Mouse (Mus musculus) kidney, embryonic 15.5 days (tissue): ENCODE measurements at regions not wholly inside any gene's neighbourhood (a gene's known extent, or its start where the extent isn't known, plus 50 kb on each side); places are given as distances from the start of the nearest gene placed in this dataset.
A peak's percentile ranks its signal among the peaks of the same experiment; 100 is the strongest.

Experiments used
- ATAC-seq: fragments of 200-750 bp; cut with Nextera tagmentation; replicated peaks from 2 replicates; pipeline ENCODE4 v1.8.0; 2017; ENCODE audit warnings: moderate TSS enrichment; ENCODE audit not compliant: low FRiP score
- H3K27ac ChIP-seq: fragments of 300-500 bp; sonication (generic); 2 replicates; pipeline ENCODE4 v1.5.1; 2015; ENCODE audit warnings: mild to moderate bottlenecking, inconsistent platforms
- H3K27me3 ChIP-seq: fragments of 300-500 bp; sonication (generic); 2 replicates; pipeline ENCODE4 v1.6.1; 2015; ENCODE audit warnings: inconsistent platforms
- H3K36me3 ChIP-seq: fragments of 300-500 bp; sonication (generic); 2 replicates; pipeline ENCODE4 v1.6.1; 2015; ENCODE audit warnings: inconsistent platforms
- H3K4me1 ChIP-seq: fragments of 300-500 bp; sonication (generic); 2 replicates; pipeline ENCODE4 v1.6.1; 2015; ENCODE audit warnings: inconsistent platforms
- H3K4me2 ChIP-seq: fragments of 300-500 bp; sonication (generic); 2 replicates; pipeline ENCODE4 v1.6.1; 2015; ENCODE audit warnings: moderate library complexity, mild to moderate bottlenecking, inconsistent platforms
- H3K4me3 ChIP-seq: fragments of 300-500 bp; sonication (generic); replicated peaks from 2 replicates; pipeline ENCODE4 v1.5.1; 2015; ENCODE audit warnings: mild to moderate bottlenecking, inconsistent platforms
- H3K9ac ChIP-seq: fragments of 300-500 bp; sonication (generic); 2 replicates; pipeline ENCODE4 v1.6.1; 2015; ENCODE audit warnings: mild to moderate bottlenecking, inconsistent platforms
- H3K9me3 ChIP-seq: fragments of 300-500 bp; sonication (generic); replicated peaks from 2 replicates; pipeline ENCODE4 v1.6.1; 2016; ENCODE audit warnings: inconsistent platforms
- whole genome bisulfite sequencing: fragments of 180-500 bp; shearing (Covaris S2); methylation state at CpG from one replicate; pipeline ENCODE4 v1.1.7; 2015; ENCODE audit warnings: mixed read lengths; 5-methylcytosine and 5-hydroxymethylcytosine counted together

GRCm38 (mm10) chr19:51860666-51861065 lies 403.4 kb upstream of the Ins1 start:
- no peaks in the 10 kb centered on the region for H3K36me3 ChIP-seq
- no peak overlapping the region for H3K27ac ChIP-seq
- H3K4me1 ChIP-seq: no peaks in the 10 kb centered on the region
- H3K9ac ChIP-seq: no peak overlapping the region
- no peaks in the 10 kb centered on the region for H3K27me3 ChIP-seq
- peak; percentile 88 for ATAC-seq
- no peak overlapping the region for H3K4me3 ChIP-seq
- no peak overlapping the region for H3K4me2 ChIP-seq
- 21% methylated on average over 4 of the region's 4 CpGs for WGBS
- H3K9me3 ChIP-seq: no peaks in the 10 kb centered on the region

- no peak for ATAC-seq
- no peaks in the 10 kb centered on the region for H3K9me3 ChIP-seq
- no peaks in the 10 kb centered on the region for H3K27me3 ChIP-seq
- no peak overlapping the region for H3K27ac ChIP-seq
- no peaks in the 10 kb centered on the region for H3K4me1 ChIP-seq
- H3K4me2 ChIP-seq: no peak overlapping the region
- no peaks in the 10 kb centered on the region for H3K36me3 ChIP-seq
- WGBS: 93% methylated on average over 1 of the region's 1 CpGs
- H3K4me3 ChIP-seq: no peak overlapping the region
- H3K9ac ChIP-seq: no peak overlapping the region
These were observed 395.8 kb upstream of the Ins1 start for GRCm38 (mm10) chr19:51868275-51868674.

- Histone ChIP-seq H3K36me3 (no peaks in the 10 kb centered on the region), H3K27me3 (no peaks in the 10 kb centered on the region), H3K9ac (no peak overlapping the region), H3K9me3 (no peaks in the 10 kb centered on the region), H3K27ac (no peak overlapping the region), H3K4me1 (no peaks in the 10 kb centered on the region), H3K4me2 (no peak overlapping the region), H3K4me3 (no peak overlapping the region)
- 45% methylated on average over 3 of the region's 3 CpGs for WGBS
- ATAC-seq: peak; percentile 75
These were observed 394.2 kb upstream of the Ins1 start for GRCm38 (mm10) chr19:51869901-51870300.
